Mouse (Mus musculus) lung, adult 2 months (tissue): ENCODE data around the gene T.

Experiments used
- CTCF ChIP-seq: fragments of 200-500 bp; IDR thresholded peaks from 2 replicates; pipeline ENCODE4 v1.5.1; 2011; ENCODE audit warnings: mild to moderate bottlenecking, low read length, control low read depth; ENCODE audit not compliant: insufficient read depth
- POLR2A ChIP-seq: fragments of 200-500 bp; IDR thresholded peaks from 2 replicates; pipeline ENCODE4 v1.6.1; 2011; ENCODE audit warnings: low read depth, mild to moderate bottlenecking, control low read depth, low read length, borderline replicate concordance; ENCODE audit errors: extremely low read depth

- TF ChIP-seq CTCF (no peak), POLR2A (no peak)
These were observed 13.5 kb downstream of the T start for GRCm38 (mm10) chr17:8447676-8448192.
